Mouse (Mus musculus) hindbrain, postnatal 0 days (tissue): ENCODE data around the gene Ruvbl2. TPM values are rescaled to one million over a fixed set of nuclear protein-coding genes. Genes with fewer than 3 reads are reported as not detected.
"Not testable (repeated sequence)": the region's sequence is repeated elsewhere in the genome, so short reads cannot be mapped to it uniquely, and the experiment has no call there.

ENCODE experiments used
- ATAC-seq: fragments of 200-750 bp; cut with Nextera tagmentation; 2 replicates; pipeline ENCODE4 v1.8.0; 2017; ENCODE audit warnings: mild to moderate bottlenecking, moderate TSS enrichment, moderate library complexity
- DNase-seq: peaks from one replicate; pipeline ENCODE4 v3.0.0-alpha.2; 2015; ENCODE audit warnings: low spot score
- H3K27ac ChIP-seq: fragments of 300-500 bp; sonication (generic); 2 replicates; pipeline ENCODE4 v1.5.1; 2014; ENCODE audit warnings: mild to moderate bottlenecking
- H3K27me3 ChIP-seq: fragments of 300-500 bp; sonication (generic); 2 replicates; pipeline ENCODE4 v1.6.1; 2014; ENCODE audit warnings: low read length, mixed read lengths; ENCODE audit not compliant: insufficient read depth
- H3K36me3 ChIP-seq: fragments of 300-500 bp; sonication (generic); 2 replicates; pipeline ENCODE4 v1.6.1; 2014; ENCODE audit warnings: low read length, mixed read lengths; ENCODE audit not compliant: insufficient read depth
- H3K4me1 ChIP-seq: fragments of 300-500 bp; sonication (generic); 2 replicates; pipeline ENCODE4 v1.6.1; 2014; ENCODE audit warnings: antibody characterized with exemption, low read length, mixed read lengths; ENCODE audit not compliant: insufficient read depth
- H3K4me2 ChIP-seq: fragments of 300-500 bp; sonication (generic); 2 replicates; pipeline ENCODE4 v1.6.1; 2014; ENCODE audit warnings: low read depth, mild to moderate bottlenecking, low read length, moderate library complexity, mixed read lengths
- H3K4me3 ChIP-seq: fragments of 300-500 bp; sonication (generic); 2 replicates; pipeline ENCODE4 v1.5.1; 2014; ENCODE audit warnings: low read length
- H3K9ac ChIP-seq: fragments of 300-500 bp; sonication (generic); replicated peaks from 2 replicates; pipeline ENCODE4 v1.6.1; 2014; ENCODE audit warnings: mild to moderate bottlenecking, low read length, moderate library complexity, mixed read lengths
- H3K9me3 ChIP-seq: fragments of 300-500 bp; sonication (generic); 2 replicates; pipeline ENCODE4 v1.6.1; 2016; ENCODE audit warnings: low read length, mixed read lengths
- CTCF ChIP-seq: IDR thresholded peaks from 2 replicates; pipeline ENCODE4 v1.5.1; 2016; ENCODE audit warnings: antibody characterized with exemption, control low read depth, low read depth
- WGBS: fragments of 180-500 bp; shearing (Covaris S2); extraction: QIAGEN DNeasy Blood & Tissue Kit; methylation state at CpG from one replicate; pipeline ENCODE4 v1.1.7; 2014; 5-methylcytosine and 5-hydroxymethylcytosine counted together
- polyA plus RNA-seq: library from polyadenylated mRNA; unstranded; fragments of >200 nt; fragmentation: Nextera tagmentation; extraction: Ambion mirVana; gene quantifications from 2 replicates; pipeline ENCODE4 v1.2.1, GENCODE M21; 2015
- total RNA-seq: library from RNA; depleted of rRNA; stranded (reverse); fragments of >200 nt; gene quantifications from 2 replicates; pipeline ENCODE4 v1.2.3, GENCODE M21; 2014

Gene Ruvbl2
- total and polyA plus RNA-seq, 2 experiments from 2014 or later = 82.9 to 147 TPM

DNA sequence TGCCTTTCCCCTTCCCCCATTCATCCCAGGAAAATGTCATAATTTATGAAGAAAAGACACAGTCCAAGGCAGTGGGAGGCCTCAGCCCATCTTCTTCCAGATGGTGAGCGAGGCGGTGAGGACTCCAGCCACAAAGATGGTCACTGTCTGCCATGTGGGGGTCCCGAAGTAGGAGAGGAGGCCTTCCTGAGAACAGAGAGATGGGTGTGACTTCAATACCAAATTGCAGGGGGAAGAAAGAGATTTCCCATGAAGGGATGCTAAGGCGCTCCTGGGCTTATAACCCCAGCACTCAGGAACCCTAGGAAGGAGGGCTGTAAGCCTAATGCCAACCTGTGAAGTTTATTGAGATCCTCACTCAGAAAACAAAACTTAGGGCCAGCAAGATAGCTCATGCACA is 23.9 kb upstream of the Ruvbl2 start:
- peak overlapping the region; percentile 38; the same call in 1 of the 2 replicates for H3K27ac ChIP-seq
- DNase-seq (no peak), ATAC-seq (no peak)
- peaks cover 26% of the 10 kb centered on the region for H3K4me1 ChIP-seq
- H3K36me3 ChIP-seq = peaks cover 13% of the 10 kb centered on the region
- H3K27me3 ChIP-seq = no peaks in the 10 kb centered on the region
- no peak overlapping the region for H3K4me2 ChIP-seq
- H3K9ac ChIP-seq = no peak overlapping the region
- H3K9me3 ChIP-seq = no peaks in the 10 kb centered on the region
- WGBS = 86% methylated on average over 4 of the region's 4 CpGs
- no peak for TF ChIP-seq CTCF
- H3K4me3 ChIP-seq = no peak overlapping the region

DNA sequence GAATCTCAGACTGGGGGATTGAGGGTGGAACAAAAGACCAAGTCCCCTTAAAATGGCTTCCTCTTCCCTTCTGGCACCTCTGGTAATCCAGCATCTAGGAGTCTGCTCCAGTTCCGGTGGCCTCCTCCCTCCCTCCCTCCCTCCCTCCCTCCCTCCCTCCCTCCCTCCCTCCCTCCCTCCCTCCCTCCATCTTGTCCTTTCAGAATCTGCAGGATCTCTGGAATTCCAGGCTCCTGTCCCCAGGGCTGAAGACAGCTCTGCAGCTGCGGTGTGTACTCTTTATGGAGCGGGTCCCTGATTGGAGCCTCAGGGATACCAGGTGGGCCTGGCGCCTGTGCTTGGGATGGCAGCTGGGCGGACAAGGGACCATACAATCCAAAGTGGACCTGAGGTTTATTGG is 23.4 kb upstream of the Ruvbl2 start:
- 55% methylated on average over 4 of the region's 5 CpGs for WGBS
- H3K27ac ChIP-seq = peak overlapping the region; percentile 87
- peaks cover 27% of the 10 kb centered on the region for H3K4me1 ChIP-seq
- peaks cover 13% of the 10 kb centered on the region for H3K36me3 ChIP-seq
- ATAC-seq (no peak), DNase-seq (peak; percentile 14)
- no peak for TF ChIP-seq CTCF
- no peaks in the 10 kb centered on the region for H3K9me3 ChIP-seq
- no peak overlapping the region for H3K4me2 ChIP-seq
- H3K4me3 ChIP-seq = no peak overlapping the region
- H3K27me3 ChIP-seq = no peaks in the 10 kb centered on the region
- H3K9ac ChIP-seq = no peak overlapping the region

DNA sequence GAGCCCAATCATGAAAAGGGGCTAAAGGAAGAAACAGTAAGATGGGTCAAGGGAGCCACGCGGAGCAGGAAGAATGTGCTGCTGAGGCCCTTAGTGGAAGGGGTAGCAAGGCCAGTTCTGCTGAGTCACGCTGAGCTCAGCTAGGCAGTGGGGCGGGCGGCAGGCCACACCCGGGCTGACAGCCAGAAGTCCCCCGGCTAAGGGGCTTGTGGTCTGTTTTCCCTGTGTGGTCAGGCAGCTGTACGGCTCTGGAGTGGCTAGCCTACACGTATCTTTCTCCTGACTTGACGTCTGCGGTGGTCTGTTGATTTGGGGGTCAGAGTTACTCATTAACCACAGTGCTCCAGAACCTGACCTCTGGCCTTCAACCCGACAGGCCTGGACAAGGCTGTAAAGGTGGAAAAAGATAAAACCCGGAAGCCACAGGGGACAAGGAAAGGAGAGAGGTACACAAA is 23.0 kb upstream of the Ruvbl2 start:
- Histone ChIP-seq H3K9me3 (no peaks in the 10 kb centered on the region), H3K36me3 (peaks cover 13% of the 10 kb centered on the region), H3K4me1 (peaks cover 24% of the 10 kb centered on the region), H3K4me3 (no peak overlapping the region), H3K9ac (no peak overlapping the region), H3K27ac (peak overlapping the region; percentile 87), H3K4me2 (no peak overlapping the region), H3K27me3 (no peaks in the 10 kb centered on the region)
- 21% methylated on average over 13 of the region's 13 CpGs for WGBS
- DNase-seq = peak; percentile 74
- no peak for TF ChIP-seq CTCF
- no peak for ATAC-seq

DNA sequence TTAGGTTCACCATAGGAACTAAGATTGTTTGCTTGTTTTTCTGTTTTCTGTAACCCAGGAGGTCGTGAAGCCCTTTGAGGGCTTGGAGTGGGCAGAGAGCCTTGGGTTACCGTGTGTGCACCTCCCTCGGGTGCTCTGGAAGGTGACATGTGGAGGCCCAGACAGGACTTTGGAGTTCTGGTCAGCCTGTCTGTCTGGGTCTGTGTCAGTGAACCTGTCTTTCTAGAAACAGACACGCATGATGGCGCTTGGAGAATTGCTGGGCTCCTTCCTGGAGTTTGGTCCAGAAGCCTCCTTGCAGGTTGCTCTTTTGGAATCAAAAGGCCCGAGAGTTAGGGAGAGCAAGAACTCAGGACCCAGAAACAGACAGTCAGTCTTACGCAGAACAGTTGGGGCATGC is 22.5 kb upstream of the Ruvbl2 start:
- TF ChIP-seq CTCF = no peak
- Histone ChIP-seq H3K4me1 (peaks cover 19% of the 10 kb centered on the region), H3K9me3 (no peaks in the 10 kb centered on the region), H3K27me3 (no peaks in the 10 kb centered on the region), H3K27ac (peak overlapping the region; percentile 87), H3K4me2 (peak overlapping the region; percentile 54), H3K4me3 (peak overlapping the region; percentile 50), H3K36me3 (peaks cover 17% of the 10 kb centered on the region), H3K9ac (peak overlapping the region; percentile 41; the same call in 1 of the 2 replicates)
- WGBS = 67% methylated on average over 7 of the region's 7 CpGs
- DNase-seq (peak; percentile 9), ATAC-seq (no peak)

DNA sequence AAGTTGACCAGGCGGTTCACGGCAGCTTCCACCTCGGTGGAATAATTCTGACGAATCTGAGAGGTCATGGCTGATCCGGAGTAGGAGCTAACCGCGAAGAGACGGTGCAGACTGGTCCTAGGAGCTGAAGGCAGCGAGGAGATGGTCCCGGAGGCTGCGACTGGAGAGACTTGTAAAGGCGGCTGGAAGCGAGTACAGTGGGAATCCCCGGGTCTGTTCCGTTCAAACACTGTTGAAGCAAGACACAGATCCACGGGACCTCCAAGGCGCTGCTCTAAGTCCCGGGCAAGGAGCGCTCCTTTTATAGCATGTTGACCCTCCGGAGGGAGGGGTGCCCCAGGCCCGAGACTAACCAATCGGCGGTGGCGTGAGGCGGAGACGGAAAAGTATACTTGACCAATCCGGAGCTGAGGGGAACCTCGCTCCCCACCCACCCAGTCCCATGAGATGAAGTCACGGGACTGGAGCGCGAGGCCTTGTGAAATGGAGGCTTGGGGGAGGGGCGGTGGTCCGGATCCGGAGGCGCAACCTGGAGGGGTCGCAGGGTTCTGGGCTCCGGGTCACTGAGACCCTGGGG is 21.8 kb upstream of the Ruvbl2 start, which contains the start of gene Ftl1:
TSS of gene Ftl1 (minus strand) at position 321 of the 577 bp plus-strand sequence.
- H3K4me2 ChIP-seq = peak within 1 kb of the TSS; percentile 62
- 1% methylated on average over 29 of the region's 37 CpGs for WGBS
- not testable (repeated sequence) for H3K9me3 ChIP-seq, H3K27me3 ChIP-seq
- H3K4me1 ChIP-seq = peaks cover 18% of the 10 kb centered on the region
- ATAC-seq (peak; percentile 96), DNase-seq (peak; percentile 99)
- peak within 1 kb of the TSS; percentile 94 for H3K27ac ChIP-seq
- H3K4me3 ChIP-seq = peak within 1 kb of the TSS; percentile 50
- peaks cover 23% of the 10 kb centered on the region for H3K36me3 ChIP-seq
- peak within 1 kb of the TSS; percentile 67 for H3K9ac ChIP-seq

DNA sequence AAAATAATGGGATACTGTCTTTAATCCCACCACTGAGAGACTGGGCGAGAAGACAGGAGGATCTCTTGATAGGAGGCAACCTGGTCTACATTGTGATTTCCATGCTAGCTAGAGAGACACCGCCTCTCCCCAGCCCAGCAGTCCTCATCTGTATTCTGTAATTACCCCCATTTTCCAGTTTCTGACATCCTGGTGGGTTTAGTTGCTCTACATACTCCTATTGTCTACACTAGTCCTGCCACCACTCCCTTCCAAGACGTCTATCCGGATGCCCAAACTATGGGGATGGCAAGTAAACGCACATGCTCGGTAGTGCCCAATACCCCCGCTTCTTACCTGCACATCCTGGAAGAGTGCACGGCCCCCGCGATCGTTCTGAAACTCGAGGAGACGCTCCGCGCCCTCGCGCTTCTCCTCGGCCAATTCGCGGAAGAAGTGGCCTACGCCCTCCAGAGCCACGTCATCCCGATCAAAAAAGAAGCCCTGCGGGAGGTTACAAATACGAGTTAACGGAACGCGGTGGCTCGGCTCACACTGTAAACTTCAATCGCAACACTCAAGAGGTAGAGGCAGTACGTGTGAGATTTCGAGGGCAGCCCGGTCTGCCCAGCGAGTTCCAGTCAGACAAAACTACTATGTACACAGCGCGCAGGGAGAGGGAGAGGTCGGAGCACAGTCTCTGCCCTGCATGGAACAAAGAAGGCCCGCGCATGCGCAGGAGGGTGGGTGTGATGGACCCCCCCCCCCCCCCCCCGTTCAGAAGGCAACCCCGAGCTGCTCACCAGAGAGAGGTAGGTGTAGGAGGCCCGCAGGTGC is 21.1 kb upstream of the Ruvbl2 start:
- Histone ChIP-seq H3K4me3 (peak overlapping the region; percentile 50), H3K27ac (peak overlapping the region; percentile 94), H3K4me1 (peaks cover 18% of the 10 kb centered on the region), H3K36me3 (peaks cover 21% of the 10 kb centered on the region), H3K9me3 (no peaks in the 10 kb centered on the region), H3K9ac (peak overlapping the region; percentile 67), H3K27me3 (no peaks in the 10 kb centered on the region), H3K4me2 (peak overlapping the region; percentile 62)
- peak; percentile 91 for DNase-seq
- peak; percentile 72 for ATAC-seq
- under 1% methylated on average over 38 of the region's 43 CpGs for WGBS
- TF ChIP-seq CTCF = no peak
